Mouse (Mus musculus): Measurements from ENCODE around the gene Adamts2.

Gene Adamts2

GRCm38 (mm10) chr11:50739453-50739852 lies 137.6 kb downstream of the Adamts2 start:
- DNase-seq: no peak

- no peak for DNase-seq
Observed at GRCm38 (mm10) chr11:50742146-50742545, 140.3 kb downstream of the Adamts2 start.

GRCm38 (mm10) chr11:50744971-50745370 lies 143.1 kb downstream of the Adamts2 start:
- no peak for DNase-seq

DNA sequence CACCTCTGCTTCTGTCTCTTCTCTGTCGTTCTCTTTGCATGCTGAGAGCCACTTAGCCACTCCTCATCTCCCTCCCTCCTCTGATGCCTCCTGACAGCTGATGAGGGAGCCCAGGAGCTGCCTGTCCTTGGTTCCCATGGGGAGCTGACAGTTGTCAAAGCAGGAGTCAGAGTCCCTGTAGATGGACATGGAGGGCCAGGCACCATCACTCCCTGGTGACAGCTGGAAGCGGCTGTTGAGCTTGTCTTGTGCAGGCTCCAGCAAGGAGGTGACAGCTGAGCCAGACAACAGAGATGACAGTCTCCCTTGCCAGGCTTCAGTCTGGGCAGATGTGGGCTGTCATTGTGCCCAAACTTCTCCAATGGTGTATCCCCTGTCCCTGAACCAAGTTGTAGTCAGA lies 144.6 kb downstream of the Adamts2 start:
- DNase-seq: no peak

- no peak for DNase-seq
Observed at GRCm38 (mm10) chr11:50750983-50751585, 149.2 kb downstream of the Adamts2 start.

- peak; percentile 7 to 15 for DNase-seq
Observed at GRCm38 (mm10) chr11:50757741-50758140, 155.9 kb downstream of the Adamts2 start.

DNA sequence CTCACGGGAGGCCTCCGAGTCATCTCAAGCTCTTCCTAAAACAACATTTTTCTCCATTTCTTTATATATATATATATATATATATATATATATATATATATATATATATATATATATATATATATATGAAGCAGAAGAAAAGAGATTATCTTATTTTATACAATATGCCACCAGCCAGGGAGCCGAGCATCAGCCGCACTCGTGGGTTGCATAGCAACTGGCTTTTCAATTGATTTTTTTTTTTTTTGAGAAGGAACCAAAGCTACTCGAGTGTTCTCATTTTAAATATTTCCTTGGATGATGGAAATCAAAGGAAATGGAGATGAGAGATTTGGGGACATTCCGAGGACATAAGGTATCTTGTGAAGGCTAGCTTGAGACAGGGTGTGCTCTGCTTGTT lies 164.6 kb downstream of the Adamts2 start:
- no peak for DNase-seq

DNA sequence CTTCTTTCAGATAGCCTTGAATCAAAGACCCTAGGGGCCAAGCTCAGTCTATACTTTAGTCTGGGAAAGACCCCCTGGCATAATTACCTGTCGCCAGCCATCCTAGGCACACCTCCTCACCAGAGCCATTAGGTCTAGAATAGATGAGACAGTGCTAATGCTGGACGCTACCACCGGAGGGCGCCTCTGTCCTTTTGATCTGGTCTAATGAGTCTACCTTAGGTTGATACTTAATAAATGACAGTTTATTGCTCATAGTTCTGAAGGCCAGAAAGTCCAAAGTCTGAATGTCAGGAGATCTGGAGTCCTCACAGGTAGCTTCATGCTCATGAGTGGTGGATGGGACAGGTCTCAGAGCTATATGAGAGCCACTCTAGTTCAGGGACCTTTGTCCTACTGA lies 165.2 kb downstream of the Adamts2 start:
- peak; percentile 70 to 72 for DNase-seq

DNA sequence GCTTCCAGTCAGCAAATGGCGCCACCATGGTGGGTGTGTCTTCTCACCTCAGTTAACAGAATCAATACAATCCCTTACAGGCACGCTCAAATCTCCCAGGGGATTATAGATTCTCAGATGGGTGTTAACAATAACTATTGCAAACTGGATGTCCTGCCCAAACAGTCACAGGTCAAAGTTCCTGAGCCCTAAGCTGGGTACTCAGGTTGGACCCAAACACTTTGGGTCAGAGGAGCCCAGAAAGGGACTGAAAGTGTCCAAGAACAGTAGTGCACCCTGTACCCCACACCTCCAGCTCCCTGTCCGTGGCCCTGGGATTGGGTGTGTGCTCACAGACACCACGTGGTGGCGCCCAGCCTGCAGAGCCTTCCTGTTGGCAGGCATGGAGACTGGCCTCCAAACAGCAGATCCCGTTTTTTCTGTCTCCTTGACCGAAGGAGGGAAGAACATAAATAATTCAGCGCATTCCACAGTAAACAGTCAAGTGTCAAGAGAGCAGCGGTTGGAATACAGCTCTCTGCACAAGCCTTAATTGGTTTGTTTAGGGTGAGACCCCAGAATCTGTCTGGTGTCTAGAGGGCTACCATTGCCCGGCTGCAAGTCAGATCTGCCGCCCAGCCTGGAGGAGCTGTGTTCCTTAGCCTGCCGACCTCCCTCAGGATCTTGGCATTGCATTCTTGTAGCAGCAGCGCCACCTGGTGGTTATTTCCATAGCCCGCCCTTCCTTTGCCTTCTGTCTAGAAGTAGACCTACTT lies 167.3 kb downstream of the Adamts2 start:
- peak; percentile 77 to 78 for DNase-seq

DNA sequence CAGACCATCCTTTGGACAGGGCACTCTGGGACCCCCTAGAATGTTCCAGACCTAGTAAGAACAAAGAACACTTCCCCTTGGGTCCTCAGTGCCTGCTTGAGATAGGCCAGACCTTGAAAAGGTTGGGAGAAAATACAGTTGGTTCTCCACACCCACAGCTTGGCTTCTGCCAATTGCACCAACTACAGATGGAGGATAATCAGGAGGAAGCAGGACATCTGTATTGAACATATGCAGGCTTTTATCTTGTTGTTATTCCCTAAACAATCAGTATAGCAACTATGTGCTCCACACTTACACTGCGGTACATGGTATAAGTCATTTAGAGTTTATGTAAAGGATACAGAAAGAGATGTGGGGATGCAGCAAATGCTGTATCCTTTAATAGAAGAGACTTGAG lies 169.1 kb downstream of the Adamts2 start:
- DNase-seq: no peak

- no peak for DNase-seq
Observed at GRCm38 (mm10) chr11:50797674-50798073, 195.8 kb downstream of the Adamts2 start.

DNA sequence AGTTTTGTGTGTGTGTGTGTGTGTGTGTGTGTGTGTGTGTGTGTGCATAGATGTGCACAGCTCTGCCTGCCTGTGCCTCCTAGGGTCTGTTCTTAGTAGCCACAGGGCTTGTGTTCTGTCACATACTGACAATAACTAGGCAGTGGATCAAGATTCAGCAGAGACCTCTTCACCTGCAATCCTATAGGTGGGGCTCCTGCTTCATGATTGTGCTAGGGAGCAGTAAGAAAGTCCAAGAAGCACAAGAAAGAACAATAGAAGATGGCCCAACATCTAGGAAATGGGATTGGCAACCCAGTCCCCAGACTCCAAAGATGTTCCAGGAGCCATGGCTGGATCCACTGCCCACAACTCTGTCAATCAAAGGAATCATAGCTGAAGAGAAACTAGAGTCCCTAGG lies 197.0 kb downstream of the Adamts2 start:
- DNase-seq: peak; percentile 29 to 44

GRCm38 (mm10) chr11:50814233-50814632 lies 212.3 kb downstream of the Adamts2 start:
- no peak for DNase-seq

GRCm38 (mm10) chr11:50826214-50826613 lies 224.3 kb downstream of the Adamts2 start:
- no peak for DNase-seq

GRCm38 (mm10) chr11:50827010-50827953 lies 225.4 kb downstream of the Adamts2 start, which contains the start of gene Zfp354c:
Gene Zfp354c, minus strand, starts transcription at chr11:50827724.
- DNase-seq: peak; percentile 83 to 85

- peak; percentile 45 to 61 for DNase-seq
Observed at GRCm38 (mm10) chr11:50835727-50836126, 233.8 kb downstream of the Adamts2 start.

- peak; percentile 89 for DNase-seq
Observed at GRCm38 (mm10) chr11:50841023-50841735, 239.3 kb downstream of the Adamts2 start, which contains the start of gene Zfp879. Gene Zfp879, minus strand, starts transcription at chr11:50841552.

- DNase-seq: no peak
Observed at GRCm38 (mm10) chr11:50845951-50846350, 244.1 kb downstream of the Adamts2 start.

DNA sequence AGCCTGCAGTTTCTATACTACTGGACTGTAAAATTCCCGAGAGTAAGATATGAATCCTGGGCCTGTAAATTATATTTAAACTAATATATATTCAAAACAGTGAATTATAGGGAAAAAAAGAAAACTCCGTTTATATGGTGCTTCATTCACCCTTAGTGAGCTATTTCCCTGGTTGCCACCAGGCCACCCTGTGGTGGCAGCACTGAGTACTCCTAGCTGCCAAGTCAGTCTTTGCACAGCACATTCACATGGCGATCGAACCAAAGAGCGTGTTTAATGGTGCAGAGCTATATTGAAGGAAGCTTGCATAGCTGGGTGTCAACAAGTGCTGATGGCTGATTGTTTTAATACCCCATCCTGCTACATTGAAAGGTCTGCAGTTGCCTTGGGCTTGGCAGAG lies 245.2 kb downstream of the Adamts2 start:
- peak; percentile 44 to 55 for DNase-seq

DNA sequence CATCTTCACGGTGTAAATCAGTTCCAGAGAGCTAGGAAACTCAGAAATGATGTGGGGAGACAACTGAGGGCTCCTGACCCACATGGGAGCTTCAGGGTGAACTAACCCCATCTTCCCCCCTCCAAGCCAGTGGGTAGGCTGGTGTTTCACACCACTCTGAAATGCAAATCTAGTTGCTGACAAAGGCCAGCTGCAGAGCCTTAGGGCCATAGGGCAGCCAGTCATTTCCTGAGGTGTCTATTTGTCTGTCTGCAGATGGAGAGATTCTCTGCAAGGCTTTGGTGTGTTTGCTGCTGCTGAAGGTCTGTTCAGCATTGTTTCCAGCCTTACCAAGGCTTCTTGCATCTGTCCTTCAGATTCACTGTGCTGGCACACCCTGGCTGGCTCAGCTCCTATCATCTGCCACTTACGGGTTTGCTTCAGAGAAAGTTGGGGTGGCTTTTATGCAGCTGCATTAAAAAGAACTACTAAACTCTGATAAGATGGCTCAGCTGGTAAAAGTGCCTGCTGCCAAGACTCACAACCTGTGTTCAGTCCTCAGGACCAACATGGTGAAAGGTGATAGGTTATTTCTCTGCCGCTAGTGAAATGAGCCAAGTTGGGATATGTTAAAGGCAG lies 246.7 kb downstream of the Adamts2 start:
- DNase-seq: peak; percentile 30 to 34

- DNase-seq: peak; percentile 46 to 54
Observed at GRCm38 (mm10) chr11:50849310-50849709, 247.4 kb downstream of the Adamts2 start.

DNA sequence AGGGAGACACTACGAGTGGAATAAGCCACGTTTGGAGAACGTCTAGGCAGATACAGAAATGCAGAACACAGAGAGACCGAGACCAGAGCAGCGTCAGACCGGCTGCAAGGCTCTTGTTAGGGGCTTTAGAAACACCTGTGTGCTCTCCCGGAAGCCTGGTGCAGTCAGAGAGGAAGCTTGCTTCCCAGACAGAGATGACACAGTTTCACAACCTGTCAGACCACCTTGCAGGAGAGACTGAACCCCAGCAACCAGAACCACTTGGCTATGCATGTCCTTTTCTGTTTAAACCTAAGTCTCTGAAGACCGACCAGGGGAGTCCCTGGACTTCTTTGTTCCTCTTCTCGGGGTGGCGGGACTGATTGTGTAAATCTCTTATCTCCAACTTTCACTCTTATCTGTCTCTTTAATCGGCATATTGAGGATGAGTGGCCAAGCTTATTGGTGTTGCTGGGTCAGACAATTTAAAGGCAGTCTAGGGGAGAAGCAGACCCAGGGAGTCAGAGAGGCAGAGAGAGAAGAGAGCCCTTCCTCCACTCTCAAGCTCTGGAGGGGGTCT lies 248.4 kb downstream of the Adamts2 start, which contains the start of gene Grm6:
Grm6 (plus strand) TSS at position 509 of the 559 bp plus-strand sequence.
- DNase-seq: peak; percentile 63 to 66

Measured in B cell, adult 2 months (primary cell).